Mouse (Mus musculus) lung, adult 2 months (tissue): ENCODE results near the gene Klhl3.

ENCODE experiments used
- CTCF ChIP-seq: fragments of 200-500 bp; IDR thresholded peaks from 2 replicates; pipeline ENCODE4 v1.5.1; 2011; ENCODE audit warnings: mild to moderate bottlenecking, low read length, control low read depth; ENCODE audit not compliant: insufficient read depth
- POLR2A ChIP-seq: fragments of 200-500 bp; IDR thresholded peaks from 2 replicates; pipeline ENCODE4 v1.6.1; 2011; ENCODE audit warnings: low read depth, mild to moderate bottlenecking, control low read depth, low read length, borderline replicate concordance; ENCODE audit errors: extremely low read depth

DNA sequence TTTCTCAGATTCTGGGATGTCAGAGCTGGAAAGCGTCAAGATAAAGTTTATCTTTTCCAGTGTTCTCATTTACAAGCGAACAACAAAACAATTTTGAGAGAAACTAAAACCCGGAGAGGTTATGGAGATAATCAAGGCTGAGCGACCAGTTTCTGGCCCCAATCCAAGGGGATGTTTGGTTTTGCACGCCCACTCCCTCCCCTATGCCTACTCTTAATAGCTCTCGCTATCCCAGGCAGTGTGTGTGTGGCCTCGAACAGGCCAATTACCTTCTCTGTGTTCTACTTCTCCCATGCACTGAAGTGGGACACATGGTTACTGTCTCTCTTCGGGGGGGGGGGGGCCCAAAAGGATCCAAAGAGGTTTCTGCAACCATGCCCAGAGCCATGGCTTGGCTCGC lies 132.7 kb downstream of the Klhl3 start:
- no peak for TF ChIP-seq POLR2A
- TF ChIP-seq CTCF = no peak
